Mouse (Mus musculus) E14TG2a.4 (cell line): ENCODE measurements around the gene Ctcf.

Experiments used
- CTCF ChIP-seq: conservative IDR thresholded peaks from 2 replicates; pipeline ENCODE4 v1.5.1; 2014; ENCODE audit warnings: low read length
- POU5F1 ChIP-seq: IDR thresholded peaks from 2 replicates; pipeline ENCODE4 v1.6.1; 2014; ENCODE audit warnings: low read length, borderline replicate concordance

- TF ChIP-seq POU5F1 (no peak), CTCF (no peak)
Observed at GRCm38 (mm10) chr8:105702001-105702401, 65.6 kb downstream of the Ctcf start.
